Mouse (Mus musculus) thymus, postnatal 36 days (tissue): Measurements from ENCODE around the gene Gstm3.
"Not testable (repeated sequence)": the region's sequence is repeated elsewhere in the genome, so short reads cannot be mapped to it uniquely, and the experiment has no call there.

Experiments
- DNase-seq, 2 experiments: peaks; one replicate each; pipeline ENCODE4 v3.0.0; 2022; ENCODE audit warnings: mixed read lengths in 2 of 2

Gene Gstm3

DNA sequence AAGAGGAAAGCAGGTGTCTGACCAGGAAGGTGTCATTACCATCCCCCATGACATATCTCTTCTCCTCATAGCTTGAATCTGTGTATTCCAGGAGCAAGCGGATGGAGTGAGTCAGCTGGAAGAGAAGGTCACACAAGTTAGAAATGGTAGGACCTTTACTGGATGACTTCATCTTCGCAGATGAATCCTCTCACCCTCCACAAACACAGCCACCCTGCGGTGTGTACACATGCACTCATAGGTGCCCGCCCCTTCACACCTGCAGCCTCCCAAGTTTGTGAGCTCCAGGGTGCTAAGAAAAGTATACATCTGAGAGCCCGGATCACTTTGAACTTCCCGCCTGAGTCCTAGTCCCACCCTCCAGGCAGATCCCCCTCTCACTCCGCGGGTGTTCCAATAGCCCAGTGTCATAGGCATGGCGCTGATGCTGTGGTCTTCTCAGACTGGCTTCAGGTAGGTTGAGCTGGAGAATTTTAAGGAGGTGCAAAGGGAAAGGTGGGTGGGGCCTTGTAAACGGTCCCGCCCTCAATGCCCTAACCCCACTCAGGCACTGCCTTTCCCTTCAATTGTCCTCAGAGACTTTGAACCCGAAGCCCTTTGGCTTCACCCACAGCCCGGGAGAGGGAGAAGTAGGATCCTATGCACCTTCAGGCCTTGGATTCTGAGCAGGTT, at the start of gene Gstm3:
TSS of gene Gstm3 (minus strand) at position 560 of the 672 bp plus-strand sequence.
- no peak for DNase-seq

- DNase-seq: peak in 1 of 2 experiments; percentile 11
These were observed 49.2 kb upstream of the Gstm3 start for GRCm38 (mm10) chr3:108018190-108018820.

DNA sequence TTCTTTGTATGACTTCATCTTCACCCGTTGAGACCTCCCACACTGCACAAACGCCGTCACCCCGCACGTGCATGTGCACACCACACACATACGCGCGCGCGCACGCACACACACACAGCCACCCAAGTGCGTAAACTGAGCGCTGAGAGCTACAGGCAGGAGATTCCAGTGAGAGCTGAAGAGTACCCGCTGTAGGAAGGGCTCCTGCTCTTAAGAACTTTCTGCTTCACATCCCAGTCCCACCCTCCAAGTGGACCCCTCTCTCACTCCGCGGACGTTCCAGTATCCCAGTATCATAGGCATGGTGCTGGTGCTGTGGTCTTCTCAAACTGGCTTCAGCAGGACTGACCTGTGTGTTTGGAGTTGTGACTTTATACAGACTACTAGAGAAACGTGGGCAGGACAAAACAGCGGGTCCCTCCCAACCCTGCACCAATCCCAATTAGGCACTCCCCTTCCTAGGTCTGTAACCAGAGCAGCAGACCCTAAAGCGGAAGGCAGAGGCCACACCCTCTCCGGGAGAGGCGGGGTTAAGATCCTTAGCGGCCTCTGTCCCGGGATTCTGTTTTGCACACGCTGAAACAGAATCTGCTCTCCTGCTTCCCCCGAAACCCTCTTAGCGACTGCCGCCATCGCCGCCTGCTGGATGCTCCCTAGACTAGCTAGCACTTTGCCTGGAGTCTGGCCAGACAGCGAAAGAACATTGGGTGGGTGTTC, 48.5 kb upstream of the Gstm3 start, which contains the start of gene Gstm1:
TSS of gene Gstm1 (minus strand) at position 501 of the 717 bp plus-strand sequence.
- DNase-seq: peak; percentile 80 to 86

DNA sequence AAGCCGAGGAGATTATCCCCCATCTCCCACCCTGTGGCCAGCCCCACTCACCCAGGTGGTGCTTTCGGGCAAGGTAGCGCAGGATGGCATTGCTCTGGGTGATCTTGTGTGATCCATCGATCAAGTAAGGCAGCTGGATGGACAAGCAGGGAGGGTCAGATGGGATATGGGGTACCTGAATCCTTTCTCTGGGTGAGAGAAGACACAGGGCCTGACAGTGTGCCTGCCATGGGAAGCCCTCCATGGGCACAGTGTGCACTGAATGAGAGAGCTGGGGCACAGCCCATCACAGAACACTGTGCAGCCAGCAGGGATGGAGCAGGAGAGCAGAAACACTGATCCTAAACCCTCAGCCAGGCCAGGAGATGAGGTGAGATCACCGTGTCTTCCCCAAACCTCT, 47.4 kb upstream of the Gstm3 start:
- not testable (repeated sequence) for DNase-seq

DNA sequence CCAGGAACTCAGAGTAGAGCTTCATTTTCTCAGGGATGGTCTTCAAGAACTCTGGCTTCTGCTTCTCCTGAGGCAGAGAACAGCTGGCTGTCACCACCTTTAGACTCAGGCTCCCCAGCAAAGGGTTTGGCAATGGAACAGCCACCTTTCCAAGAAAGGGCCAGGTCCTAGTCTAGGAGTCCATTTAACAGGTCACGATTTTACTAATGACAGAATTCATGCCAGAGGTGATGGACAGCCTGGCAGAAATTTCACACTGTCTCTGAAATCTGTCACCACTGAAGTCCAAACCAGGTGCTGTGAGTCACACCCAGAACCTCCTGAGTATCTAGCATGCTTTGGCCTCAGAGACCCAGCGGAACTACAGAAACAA, 45.9 kb upstream of the Gstm3 start:
- no peak for DNase-seq

DNA sequence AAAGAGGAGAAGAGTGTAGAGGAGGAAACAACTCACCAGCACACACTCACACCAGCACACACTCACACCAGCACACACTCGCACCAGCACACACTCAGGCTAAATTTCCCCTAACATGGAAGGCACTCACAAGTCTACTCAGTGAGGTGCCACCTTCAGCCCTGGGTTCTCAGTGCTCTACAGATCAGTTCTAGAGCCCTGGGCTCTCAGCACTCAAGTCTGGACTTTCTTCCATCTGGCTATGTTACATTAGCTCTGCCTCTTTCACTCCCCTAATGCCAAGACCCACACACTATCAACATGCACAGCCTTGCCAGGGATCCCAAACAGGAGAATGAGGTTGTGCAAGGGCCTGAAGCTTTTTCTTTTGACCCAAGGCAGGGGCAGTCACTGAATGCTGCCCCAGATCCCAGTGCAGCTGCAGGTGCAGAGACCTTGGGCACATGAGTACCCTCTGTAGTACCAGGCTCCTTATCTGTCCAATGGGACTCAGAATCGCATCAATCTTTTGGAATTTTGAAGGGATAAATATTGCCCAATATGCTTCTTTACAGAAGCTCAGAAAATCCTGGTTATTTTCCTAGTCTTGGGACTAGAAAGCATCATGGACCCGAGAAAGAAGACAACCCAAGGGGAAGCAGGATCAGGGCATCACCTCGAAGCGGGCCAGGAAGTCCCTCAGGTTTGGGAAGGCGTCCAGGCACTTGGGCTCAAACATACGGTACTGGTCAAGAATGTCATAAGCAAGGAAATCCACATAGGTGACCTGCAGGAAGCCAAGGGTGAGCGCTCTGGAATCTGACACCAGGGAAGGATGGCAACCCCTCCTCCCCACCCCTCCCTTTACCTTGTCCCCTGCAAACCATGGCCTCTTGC, 45.3 kb upstream of the Gstm3 start:
- no peak for DNase-seq

DNA sequence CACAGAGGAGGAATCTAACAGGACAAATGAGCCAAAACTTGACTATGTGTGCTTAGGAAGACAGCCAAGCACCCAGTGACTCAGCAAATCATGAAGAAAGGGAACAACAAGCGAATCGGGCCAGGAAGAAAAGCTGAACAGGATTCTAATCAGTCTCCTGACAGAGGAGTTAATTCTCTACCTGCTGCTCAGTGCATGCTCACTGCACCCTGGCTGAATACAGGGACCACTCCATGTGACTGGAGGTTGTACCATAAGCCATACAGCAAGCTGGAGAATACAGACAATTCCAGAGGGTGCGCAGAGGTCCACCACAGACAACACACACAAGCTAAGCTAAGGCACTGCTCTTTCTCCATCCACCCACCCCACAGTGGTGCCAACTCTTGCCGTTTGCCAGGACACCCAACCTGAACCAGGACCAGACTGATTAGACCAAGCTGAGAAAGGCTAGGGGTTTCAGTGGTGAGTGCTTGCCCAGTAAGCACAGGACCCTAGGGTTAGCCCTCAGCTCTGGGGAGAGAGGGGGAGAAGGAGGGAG, 44.3 kb upstream of the Gstm3 start:
- DNase-seq: no peak

- DNase-seq: no peak
These were observed 42.5 kb upstream of the Gstm3 start for GRCm38 (mm10) chr3:108011558-108011957.

DNA sequence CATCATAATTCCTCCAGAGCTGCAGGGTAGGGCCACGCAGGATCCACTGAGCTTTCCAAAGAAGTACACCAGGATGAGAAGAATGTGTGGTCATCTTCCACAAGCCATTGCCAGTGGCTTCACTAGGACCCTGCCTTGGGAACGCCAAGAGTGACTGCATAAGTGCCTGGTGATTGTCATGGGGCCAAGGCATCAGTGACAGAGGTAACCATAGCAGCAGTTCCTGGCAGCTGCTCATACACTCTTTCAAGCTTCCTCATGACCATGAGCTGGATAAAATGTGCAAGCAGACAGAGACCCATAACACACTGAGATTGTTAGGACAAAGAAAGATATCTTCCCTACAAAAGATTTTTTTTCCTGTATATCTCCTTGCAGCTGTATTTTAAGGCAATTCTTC, 41.2 kb upstream of the Gstm3 start:
- DNase-seq: no peak

DNA sequence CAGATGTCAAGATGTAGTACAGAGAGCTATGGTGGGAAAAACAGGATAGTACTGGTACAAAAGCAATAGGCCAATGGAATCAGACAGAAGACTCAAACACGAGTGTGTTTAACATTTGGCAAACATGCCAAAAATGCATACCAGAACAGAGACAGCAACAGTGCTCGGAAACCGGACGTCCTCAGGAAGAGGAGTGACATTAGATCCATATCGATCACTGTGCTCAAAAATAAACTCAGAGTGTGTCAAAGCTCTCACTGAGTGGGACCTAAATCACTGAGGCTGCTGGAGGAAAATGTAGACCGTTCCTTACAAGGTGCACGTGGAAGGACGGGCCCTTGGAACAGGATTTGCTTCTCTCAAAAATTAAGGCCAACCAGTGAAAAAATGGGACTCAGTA, 32.9 kb upstream of the Gstm3 start:
- no peak for DNase-seq

DNA sequence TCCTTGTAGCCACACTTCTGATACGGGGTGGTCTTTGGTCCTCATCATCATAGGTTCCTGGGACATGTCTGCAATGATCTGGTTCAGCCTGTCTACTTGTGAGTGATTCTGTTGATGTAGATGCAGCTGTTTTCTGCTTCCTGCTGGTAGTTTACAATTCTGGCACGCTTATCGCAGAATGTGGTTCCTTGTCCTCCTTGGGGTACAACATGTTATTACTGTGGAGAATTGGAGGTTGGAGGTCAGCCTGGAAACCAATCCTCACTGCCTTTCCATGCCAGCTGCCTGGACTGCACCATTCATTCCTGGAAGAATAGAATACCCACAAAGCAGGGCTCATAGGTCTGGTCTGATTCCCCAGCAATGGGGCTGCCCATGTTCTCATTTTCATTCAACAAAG, 30.4 kb upstream of the Gstm3 start:
- no peak for DNase-seq

GRCm38 (mm10) chr3:107998591-107998990, 29.5 kb upstream of the Gstm3 start:
- DNase-seq: no peak

DNA sequence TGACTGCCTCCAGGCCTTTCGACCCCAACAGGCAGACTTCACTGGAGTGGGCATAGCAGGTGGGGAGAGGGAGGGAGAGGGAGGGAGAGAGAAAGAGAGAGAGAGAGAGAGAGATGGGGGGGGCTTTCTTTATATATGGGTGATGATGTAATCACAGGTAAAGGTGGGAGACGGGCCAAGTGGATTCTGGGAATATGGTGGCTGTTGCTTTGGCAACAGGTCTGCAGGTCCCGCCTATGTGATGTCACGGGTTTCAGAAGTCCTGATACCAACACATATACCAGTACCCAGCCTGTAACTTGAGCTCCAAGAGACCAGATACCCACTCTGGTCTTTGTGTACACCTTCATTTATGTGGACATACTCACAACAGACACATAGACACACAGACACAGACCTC, 27.5 kb upstream of the Gstm3 start:
- DNase-seq: no peak

GRCm38 (mm10) chr3:107995974-107996373, 26.9 kb upstream of the Gstm3 start:
- DNase-seq: not testable (repeated sequence)

GRCm38 (mm10) chr3:107986041-107986562, 17.0 kb upstream of the Gstm3 start, which contains the start of gene Gstm2:
TSS of gene Gstm2 (minus strand) at chr3:107986453.
- DNase-seq: no peak

- DNase-seq: not testable (repeated sequence)
These were observed 16.1 kb upstream of the Gstm3 start for GRCm38 (mm10) chr3:107985141-107985540.

DNA sequence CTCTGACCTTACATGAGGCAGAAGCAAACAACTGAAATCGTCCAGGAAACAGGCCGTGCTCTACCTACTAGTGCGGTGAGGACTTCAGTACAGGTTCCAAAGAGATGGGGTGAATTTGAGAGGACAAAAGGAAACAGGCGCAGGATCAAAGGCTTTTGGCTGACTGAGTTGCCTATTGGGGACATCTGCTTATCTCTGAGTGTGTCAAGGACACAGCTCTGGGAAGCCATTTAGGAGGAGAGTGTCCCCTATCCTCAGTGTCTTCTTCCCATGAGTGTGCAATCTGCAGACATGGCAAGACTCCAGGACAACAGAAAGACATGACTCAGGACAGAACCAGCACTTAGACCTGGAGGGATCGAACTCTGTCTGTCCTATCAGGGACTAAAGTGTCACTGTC, 15.4 kb upstream of the Gstm3 start:
- no peak for DNase-seq

- DNase-seq: no peak
These were observed 14.7 kb upstream of the Gstm3 start for GRCm38 (mm10) chr3:107983771-107984170.

DNA sequence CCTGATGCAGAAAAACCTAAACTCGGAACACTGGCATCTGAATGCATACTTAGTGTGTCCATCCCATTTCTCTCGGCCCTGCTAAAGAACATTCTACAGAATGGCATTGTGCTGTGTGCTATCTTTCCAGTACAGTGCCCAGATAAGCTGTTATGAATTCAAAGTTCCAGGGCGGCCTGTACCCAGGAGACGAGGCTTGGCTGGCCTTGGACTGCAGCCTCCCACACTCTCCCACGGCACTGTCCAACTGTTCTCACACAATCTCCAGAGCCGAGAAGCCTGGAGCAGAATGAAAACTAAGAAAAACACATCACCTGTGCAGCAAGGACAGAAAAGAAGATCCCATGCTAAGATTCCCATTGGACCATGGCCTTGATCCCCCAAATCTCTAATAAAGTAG, 13.6 kb upstream of the Gstm3 start:
- no peak for DNase-seq

- no peak for DNase-seq
These were observed 12.2 kb upstream of the Gstm3 start for GRCm38 (mm10) chr3:107981261-107981660.

DNA sequence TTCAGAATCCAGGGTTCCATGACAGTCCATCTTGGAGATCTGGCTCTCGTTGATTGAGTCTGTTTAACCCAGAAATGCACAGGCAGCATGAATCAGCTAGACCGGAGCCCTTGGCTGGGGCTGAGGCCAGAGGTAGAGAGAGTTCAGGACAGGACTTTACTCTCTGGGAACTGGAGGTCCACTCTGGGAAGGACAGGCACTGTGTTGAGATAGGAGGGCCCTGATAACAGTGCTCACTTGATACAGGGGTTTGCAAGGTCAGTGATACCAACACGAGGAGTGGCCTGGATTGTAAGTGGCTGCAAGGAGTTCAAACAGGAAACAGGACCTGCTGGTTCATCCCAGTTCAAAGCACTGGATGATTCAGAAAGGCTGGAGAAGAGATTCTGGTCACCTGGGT, 8.6 kb upstream of the Gstm3 start:
- no peak for DNase-seq

DNA sequence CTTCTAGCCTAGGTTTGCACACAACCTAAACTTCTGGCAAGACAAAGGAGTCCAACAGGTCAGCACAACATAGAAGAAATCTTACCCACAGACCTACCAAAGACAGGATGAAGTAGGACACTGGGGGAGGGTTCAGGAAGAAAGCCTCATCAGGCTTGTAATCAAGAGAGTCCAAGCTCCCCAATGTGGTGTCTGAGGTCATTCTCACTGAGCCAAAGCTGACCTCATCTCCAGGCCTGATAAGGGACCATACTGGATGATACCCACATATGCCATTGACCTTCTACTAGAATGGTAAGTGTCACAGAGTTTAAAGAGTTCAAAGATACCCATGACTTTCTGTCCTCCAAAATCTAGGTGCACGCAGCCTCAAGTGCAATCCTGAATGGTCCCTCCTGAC, 5.2 kb upstream of the Gstm3 start:
- DNase-seq: no peak
